Mouse (Mus musculus): Measurements from ENCODE around the gene Hapln1. TPM values are rescaled to one million over a fixed set of nuclear protein-coding genes. Genes with fewer than 3 reads are reported as not detected.

The Hapln1 gene
- polyA plus RNA-seq, 1 experiment from 2014 or later: 9.8 TPM

DNA sequence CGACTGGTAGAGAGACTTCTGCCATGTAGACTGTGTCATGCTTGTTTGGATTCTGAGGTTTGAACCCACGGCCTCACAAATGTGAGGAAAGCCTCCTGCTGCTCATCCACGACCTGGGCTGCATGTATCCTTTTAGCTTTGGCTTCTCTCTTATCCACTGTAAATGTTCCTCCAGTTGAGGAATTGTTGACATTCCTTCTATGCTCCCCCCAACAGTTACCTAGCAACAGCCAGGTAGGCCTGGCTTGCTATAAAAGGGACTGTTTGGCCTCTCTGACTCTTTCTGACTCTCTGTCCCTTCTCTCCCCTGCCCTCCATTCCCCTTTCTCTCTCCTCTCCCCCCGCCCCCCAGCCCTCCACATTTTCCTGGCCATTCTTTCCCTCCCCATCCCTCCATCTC, 9.9 kb downstream of the Hapln1 start:
- Histone ChIP-seq H3K27ac (no peak overlapping the region), H3K9me3 (replicated peaks) (no peaks in the 10 kb centered on the region), H3K4me1 (peaks cover 4% of the 10 kb centered on the region; the same call in 1 of the 2 replicates), H3K9ac (no peak overlapping the region), H3K4me3 (replicated peaks) (no peak overlapping the region), H3K36me3 (no peaks in the 10 kb centered on the region), H3K4me2 (no peak overlapping the region), H3K27me3 (no peaks in the 10 kb centered on the region)
- WGBS: 75% methylated on average over 4 of the region's 4 CpGs
- no peak for ATAC-seq (replicated peaks; ENCODE audit: low FRiP score)

DNA sequence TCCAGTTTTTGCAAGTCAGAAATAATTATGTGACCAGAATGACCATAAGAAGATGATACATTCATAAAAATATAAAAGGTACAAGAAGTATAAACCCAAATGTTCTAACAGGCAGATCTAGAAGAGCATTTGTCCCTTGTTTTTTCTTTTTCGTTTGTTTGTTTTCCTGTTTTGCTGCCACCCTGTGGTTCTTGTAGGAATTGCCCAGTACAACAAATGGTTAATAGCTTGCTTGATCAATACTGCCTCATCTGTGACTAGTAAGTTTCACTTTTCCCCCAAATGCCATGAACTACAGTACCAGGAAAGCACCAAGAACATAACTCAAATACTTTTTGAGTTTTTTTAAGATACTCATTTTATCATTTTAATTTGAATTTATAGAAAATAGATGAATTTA, 11.9 kb downstream of the Hapln1 start:
- Histone ChIP-seq H3K4me1 (peaks cover 4% of the 10 kb centered on the region; the same call in 1 of the 2 replicates), H3K4me3 (replicated peaks) (no peak overlapping the region), H3K9me3 (replicated peaks) (no peaks in the 10 kb centered on the region), H3K9ac (no peak overlapping the region), H3K27ac (no peak overlapping the region), H3K4me2 (no peak overlapping the region), H3K27me3 (no peaks in the 10 kb centered on the region), H3K36me3 (no peaks in the 10 kb centered on the region)
- WGBS: 11% methylated on average over 1 of the region's 1 CpGs
- ATAC-seq (replicated peaks; ENCODE audit: low FRiP score): no peak

DNA sequence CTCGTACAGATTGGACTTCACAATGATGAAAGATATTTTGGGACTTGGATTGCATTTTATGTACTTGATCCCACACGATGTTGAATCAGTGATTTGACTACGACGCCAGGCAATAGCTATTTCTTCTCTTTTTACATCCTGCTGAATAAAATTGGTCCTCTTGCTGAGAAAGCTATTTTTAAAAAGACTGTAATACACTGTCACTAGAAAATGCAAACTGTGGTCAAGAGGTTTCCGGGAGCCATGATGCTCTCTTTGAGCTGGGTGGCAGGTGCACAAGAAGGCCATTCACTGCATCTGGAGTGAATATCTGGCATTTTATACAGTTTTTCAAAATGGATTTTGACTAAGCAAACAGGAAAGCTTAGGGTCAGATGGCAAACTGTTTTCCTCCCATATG, 24.9 kb downstream of the Hapln1 start:
- Histone ChIP-seq H3K9me3 (replicated peaks) (no peaks in the 10 kb centered on the region), H3K4me2 (no peak overlapping the region), H3K27me3 (no peaks in the 10 kb centered on the region), H3K36me3 (no peaks in the 10 kb centered on the region), H3K4me3 (replicated peaks) (no peak overlapping the region), H3K4me1 (no peaks in the 10 kb centered on the region), H3K9ac (no peak overlapping the region), H3K27ac (no peak overlapping the region)
- WGBS: 88% methylated on average over 5 of the region's 5 CpGs
- no peak for ATAC-seq (replicated peaks; ENCODE audit: low FRiP score)

DNA sequence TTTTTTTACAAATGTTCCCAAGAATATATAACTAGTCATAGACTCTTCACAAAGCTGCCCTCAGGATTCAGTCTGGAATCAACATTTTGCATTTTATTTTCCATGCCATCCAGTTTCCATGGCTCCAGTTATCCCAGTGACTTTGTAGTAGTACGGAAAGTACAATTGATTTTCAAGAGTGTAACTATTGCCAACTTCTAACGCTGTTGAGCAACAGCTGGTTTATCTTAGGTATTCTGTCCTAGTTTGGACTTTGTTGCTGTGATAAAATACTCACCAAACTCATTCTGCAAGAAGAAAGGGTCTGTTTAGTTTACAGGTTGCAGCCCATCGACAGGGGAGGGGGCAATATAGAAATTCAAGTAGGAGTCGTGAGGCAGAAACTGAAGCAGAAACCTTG, 26.7 kb downstream of the Hapln1 start:
- H3K36me3 ChIP-seq: no peaks in the 10 kb centered on the region
- no peak overlapping the region for H3K9ac ChIP-seq
- no peak for ATAC-seq (replicated peaks; ENCODE audit: low FRiP score)
- H3K27ac ChIP-seq: no peak overlapping the region
- H3K27me3 ChIP-seq: no peaks in the 10 kb centered on the region
- no peak overlapping the region for H3K4me3 ChIP-seq (replicated peaks)
- H3K9me3 ChIP-seq (replicated peaks): no peaks in the 10 kb centered on the region
- WGBS: 82% methylated on average over 4 of the region's 4 CpGs
- no peaks in the 10 kb centered on the region for H3K4me1 ChIP-seq
- H3K4me2 ChIP-seq: no peak overlapping the region

DNA sequence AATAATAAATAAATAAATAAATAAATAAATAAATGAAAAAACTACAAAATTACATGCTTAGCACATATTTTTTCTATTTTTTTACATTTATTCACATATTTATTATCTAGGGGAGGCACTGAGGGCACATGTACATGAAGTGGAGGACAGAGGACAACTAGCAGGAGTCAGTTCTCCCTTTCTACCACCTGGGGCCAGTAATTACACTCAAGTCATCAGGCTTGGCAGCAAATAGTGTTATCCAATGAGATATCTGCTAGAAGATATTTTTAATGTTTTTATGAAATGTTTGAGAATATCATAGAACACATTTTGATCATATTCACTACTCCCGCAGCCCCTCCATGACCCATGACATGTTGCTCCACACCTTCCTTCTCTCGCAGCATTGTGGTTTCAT, 39.5 kb downstream of the Hapln1 start:
- Histone ChIP-seq H3K4me2 (no peak overlapping the region), H3K4me1 (peaks cover 5% of the 10 kb centered on the region; the same call in 1 of the 2 replicates), H3K27me3 (no peaks in the 10 kb centered on the region), H3K9me3 (replicated peaks) (no peaks in the 10 kb centered on the region), H3K36me3 (no peaks in the 10 kb centered on the region), H3K27ac (no peak overlapping the region), H3K9ac (no peak overlapping the region), H3K4me3 (replicated peaks) (no peak overlapping the region)
- WGBS: 97% methylated on average over 2 of the region's 2 CpGs
- no peak for ATAC-seq (replicated peaks; ENCODE audit: low FRiP score)

DNA sequence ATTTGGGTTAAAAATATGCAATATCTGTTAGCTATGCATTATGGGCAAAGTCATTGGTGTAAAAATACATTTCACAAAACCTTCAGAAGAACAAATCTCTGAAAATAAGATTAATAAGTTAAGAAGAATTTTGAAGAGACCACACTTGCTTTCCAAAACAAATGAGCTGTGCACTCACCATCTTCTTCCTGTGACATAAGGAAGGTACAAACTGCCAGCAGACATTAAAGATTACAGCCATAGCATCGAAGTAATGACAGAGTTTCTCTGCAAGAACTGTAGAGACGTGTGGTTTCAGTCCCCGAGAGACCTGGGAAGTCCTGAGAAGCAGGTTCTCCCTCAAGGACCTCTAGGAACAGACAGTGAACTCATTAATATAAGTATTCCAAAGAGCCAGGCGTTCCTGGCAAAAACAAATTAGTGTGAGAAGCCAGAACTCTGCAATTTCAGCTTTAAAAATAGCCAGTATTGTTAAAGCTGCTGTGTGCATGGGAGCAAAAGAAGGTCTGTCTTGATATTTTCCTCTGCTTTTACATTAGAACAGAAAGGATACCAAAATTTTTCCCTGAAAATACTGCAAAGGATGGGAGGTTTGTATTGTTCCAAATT, 43.6 kb downstream of the Hapln1 start:
- H3K9me3 ChIP-seq (replicated peaks): no peaks in the 10 kb centered on the region
- ATAC-seq (replicated peaks; ENCODE audit: low FRiP score): no peak
- peaks cover 12% of the 10 kb centered on the region; the same call in 1 of the 2 replicates for H3K4me1 ChIP-seq
- H3K9ac ChIP-seq: no peak overlapping the region
- H3K27me3 ChIP-seq: no peaks in the 10 kb centered on the region
- H3K27ac ChIP-seq: no peak overlapping the region
- no peaks in the 10 kb centered on the region for H3K36me3 ChIP-seq
- no peak overlapping the region for H3K4me3 ChIP-seq (replicated peaks)
- H3K4me2 ChIP-seq: no peak overlapping the region
- 71% methylated on average over 4 of the region's 4 CpGs for WGBS

DNA sequence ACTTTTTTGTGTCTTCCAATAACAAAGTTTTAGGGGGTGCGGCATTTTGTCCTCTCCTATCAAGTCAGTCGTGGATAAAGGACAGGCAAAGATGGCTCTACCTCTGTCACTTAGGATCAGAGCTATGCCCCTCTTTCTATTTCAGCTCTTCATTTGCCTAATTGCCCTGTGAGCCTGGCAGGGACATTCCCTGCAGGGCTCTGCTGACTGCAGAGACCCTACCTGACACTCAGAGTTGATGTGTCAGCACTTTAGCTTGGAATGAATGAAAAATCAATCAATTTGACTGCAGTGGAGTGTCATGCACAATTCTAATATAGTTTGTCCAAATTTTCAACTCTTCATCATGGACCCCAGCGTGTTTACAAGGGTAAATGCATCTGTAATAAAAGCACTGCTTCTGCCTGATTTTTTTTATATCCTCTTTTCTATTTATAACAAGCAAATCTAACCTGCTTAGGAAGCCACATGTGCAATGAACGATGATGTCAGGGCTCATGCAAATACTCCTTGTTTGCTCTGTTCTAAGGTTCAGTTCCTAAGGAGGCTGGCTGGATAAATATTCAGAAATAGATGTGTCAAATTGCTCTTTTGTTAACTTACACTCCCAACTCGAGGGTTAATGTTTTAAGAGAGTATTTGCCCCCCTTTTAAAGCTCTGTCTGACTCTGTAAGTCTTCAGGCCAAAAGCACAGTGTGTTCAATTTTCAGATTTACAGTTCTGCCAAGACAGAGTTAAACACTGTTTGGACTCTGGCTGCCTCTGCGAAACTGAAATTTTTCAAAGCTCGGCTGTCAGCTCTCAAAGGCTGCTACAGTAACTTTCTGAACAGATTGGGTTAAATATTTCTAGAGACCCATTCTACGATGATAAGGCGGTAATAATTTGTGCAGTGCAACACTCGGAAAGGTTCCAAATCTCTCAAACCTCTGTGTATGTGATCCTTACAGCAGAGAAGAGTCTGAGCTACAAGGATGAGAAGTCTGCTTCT, 44.4 kb downstream of the Hapln1 start:
- Histone ChIP-seq H3K4me3 (replicated peaks) (peak overlapping the region; percentile 11; the same call in 1 of the 2 replicates), H3K9ac (no peak overlapping the region), H3K36me3 (no peaks in the 10 kb centered on the region), H3K27ac (peak overlapping the region; percentile 71; the same call in 1 of the 2 replicates), H3K4me1 (peaks cover 12% of the 10 kb centered on the region; the same call in 1 of the 2 replicates), H3K4me2 (peak overlapping the region; percentile 36), H3K9me3 (replicated peaks) (no peaks in the 10 kb centered on the region), H3K27me3 (no peaks in the 10 kb centered on the region)
- WGBS: 44% methylated on average over 10 of the region's 10 CpGs
- ATAC-seq (replicated peaks; ENCODE audit: low FRiP score): no peak

DNA sequence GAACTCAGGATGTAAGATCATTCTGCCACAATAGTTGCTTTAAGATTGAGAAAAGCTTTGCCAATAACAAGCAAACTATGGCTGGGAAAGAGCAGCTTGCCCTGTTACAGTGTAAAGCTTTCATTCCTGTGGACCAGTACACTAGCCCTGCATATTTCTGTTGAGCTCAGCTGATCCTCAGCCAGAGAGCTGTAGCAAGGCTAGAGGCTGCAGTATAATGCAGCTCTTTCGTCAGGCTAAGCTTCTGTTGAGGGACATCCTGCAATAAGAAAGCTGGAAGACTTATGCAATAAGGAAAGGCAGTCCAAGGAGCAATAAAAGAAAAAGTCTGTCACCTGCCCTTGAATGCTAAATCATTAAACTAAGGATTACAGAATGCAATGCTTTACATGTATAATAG, 45.5 kb downstream of the Hapln1 start:
- Histone ChIP-seq H3K9me3 (replicated peaks) (no peaks in the 10 kb centered on the region), H3K27me3 (no peaks in the 10 kb centered on the region), H3K9ac (no peak overlapping the region), H3K27ac (peak overlapping the region; percentile 71; the same call in 1 of the 2 replicates), H3K4me3 (replicated peaks) (peak overlapping the region; percentile 11; the same call in 1 of the 2 replicates), H3K36me3 (no peaks in the 10 kb centered on the region), H3K4me1 (peaks cover 12% of the 10 kb centered on the region; the same call in 1 of the 2 replicates), H3K4me2 (peak overlapping the region; percentile 36)
- ATAC-seq (replicated peaks; ENCODE audit: low FRiP score): peak; percentile 70; the same call in 1 of the 2 replicates
- WGBS: 41% methylated on average over 1 of the region's 1 CpGs

DNA sequence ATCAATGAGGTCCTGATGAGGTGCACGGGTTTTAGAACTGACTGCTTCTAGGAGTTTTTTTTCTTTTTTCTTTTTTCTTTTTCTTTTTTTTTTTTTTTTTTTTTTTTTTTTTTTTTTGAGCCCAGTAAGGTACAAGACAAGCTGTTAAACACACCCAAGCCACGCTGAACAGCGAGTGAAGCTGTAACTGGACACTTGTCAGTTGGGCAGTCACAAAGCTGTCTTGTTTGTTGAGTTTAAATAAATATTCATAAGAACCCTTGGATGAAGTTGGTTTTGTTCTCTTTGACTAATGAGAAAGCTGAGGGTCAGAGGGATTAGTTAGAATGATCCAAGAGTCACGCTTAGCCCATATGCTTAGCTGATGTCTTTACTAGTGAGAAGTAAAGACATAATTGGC, 55.5 kb downstream of the Hapln1 start:
- H3K9ac ChIP-seq: no peak overlapping the region
- no peaks in the 10 kb centered on the region for H3K4me1 ChIP-seq
- no peak for ATAC-seq (replicated peaks; ENCODE audit: low FRiP score)
- H3K4me3 ChIP-seq (replicated peaks): no peak overlapping the region
- no peaks in the 10 kb centered on the region for H3K27me3 ChIP-seq
- no peak overlapping the region for H3K4me2 ChIP-seq
- no peaks in the 10 kb centered on the region for H3K36me3 ChIP-seq
- H3K9me3 ChIP-seq (replicated peaks): peaks cover 4% of the 10 kb centered on the region; the same call in 1 of the 2 replicates
- 79% methylated on average over 4 of the region's 4 CpGs for WGBS
- no peak overlapping the region for H3K27ac ChIP-seq

DNA sequence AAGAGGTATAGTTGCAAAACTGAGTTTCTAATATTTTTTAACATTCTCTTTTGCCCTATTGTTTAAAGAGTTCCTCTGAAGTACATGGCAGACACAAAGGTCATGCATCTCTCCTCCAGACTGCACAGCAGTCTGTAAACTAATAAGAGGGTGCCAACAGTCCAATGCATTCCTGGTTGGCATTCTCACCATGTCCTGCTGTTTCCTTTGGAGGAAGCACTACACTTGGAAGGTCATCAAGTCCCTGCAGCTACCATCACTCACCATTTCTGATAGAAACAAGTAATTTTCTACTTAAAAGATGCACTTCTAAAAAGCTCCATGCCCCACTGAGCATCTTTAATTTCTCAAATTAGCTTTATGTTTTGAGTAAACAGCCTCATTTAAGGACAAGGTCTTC, 57.8 kb downstream of the Hapln1 start:
- no peaks in the 10 kb centered on the region for H3K36me3 ChIP-seq
- ATAC-seq (replicated peaks; ENCODE audit: low FRiP score): no peak
- no peak overlapping the region for H3K4me2 ChIP-seq
- H3K9ac ChIP-seq: no peak overlapping the region
- H3K27ac ChIP-seq: no peak overlapping the region
- no peak overlapping the region for H3K4me3 ChIP-seq (replicated peaks)
- H3K9me3 ChIP-seq (replicated peaks): peaks cover 4% of the 10 kb centered on the region; the same call in 1 of the 2 replicates
- no peaks in the 10 kb centered on the region for H3K27me3 ChIP-seq
- no peaks in the 10 kb centered on the region for H3K4me1 ChIP-seq

DNA sequence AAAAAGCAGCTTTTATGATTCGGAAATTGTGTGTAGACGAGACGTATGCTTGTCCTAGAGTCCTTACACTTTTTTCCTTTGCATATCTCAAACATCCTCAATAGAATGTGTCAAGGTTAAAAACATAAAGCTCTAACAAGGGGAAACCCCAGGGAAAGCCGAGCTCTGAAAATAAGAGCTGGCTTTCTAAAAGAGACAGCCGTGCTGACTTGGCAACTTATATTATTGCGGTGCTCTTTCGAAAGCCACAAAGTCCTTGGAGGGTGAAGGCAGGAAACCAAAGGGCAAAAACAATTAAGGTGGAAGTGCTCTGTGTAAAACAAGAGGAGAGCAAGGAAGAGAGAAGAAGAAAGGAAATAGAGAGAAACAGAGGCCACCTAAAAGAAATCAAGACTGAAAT, 60.9 kb downstream of the Hapln1 start:
- no peaks in the 10 kb centered on the region for H3K36me3 ChIP-seq
- H3K27me3 ChIP-seq: no peaks in the 10 kb centered on the region
- no peak overlapping the region for H3K9ac ChIP-seq
- H3K4me3 ChIP-seq (replicated peaks): no peak overlapping the region
- no peaks in the 10 kb centered on the region for H3K9me3 ChIP-seq (replicated peaks)
- H3K27ac ChIP-seq: no peak overlapping the region
- WGBS: 51% methylated on average over 7 of the region's 7 CpGs
- no peaks in the 10 kb centered on the region for H3K4me1 ChIP-seq
- ATAC-seq (replicated peaks; ENCODE audit: low FRiP score): no peak
- H3K4me2 ChIP-seq: no peak overlapping the region

DNA sequence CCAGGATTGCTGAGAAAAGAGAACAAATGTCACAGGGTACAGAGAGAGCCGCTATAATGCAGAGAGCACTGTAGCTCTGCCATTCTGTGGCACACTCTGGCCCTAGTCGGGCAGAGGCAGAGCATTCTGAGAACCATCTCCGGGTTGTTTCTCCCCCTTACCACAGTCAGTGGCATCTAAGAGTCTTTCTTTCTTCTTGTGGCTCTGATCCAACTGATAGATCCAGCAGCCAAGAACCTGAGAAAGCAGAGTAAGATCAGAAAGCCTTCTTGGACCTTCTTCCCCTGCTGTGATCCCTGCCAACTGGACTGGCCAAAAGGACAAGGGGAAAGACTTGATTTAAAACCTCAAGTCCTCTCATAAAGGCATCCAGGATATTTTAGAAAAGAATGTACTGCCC, 63.7 kb downstream of the Hapln1 start:
- Histone ChIP-seq H3K4me2 (no peak overlapping the region), H3K4me3 (replicated peaks) (no peak overlapping the region), H3K27me3 (no peaks in the 10 kb centered on the region), H3K4me1 (no peaks in the 10 kb centered on the region), H3K9ac (no peak overlapping the region), H3K27ac (no peak overlapping the region), H3K9me3 (replicated peaks) (no peaks in the 10 kb centered on the region), H3K36me3 (no peaks in the 10 kb centered on the region)
- ATAC-seq (replicated peaks; ENCODE audit: low FRiP score): no peak
- WGBS: 83% methylated on average over 3 of the region's 3 CpGs

Measured in kidney, embryonic 15.5 days (tissue).